Mouse (Mus musculus) ES-Bruce4 (cell line): ENCODE measurements at regions not wholly inside any gene's neighbourhood (a gene's known extent, or its start where the extent isn't known, plus 50 kb on each side); places are given as distances from the start of the nearest gene placed in this dataset.

ENCODE experiments used
- CTCF ChIP-seq: IDR thresholded peaks from one replicate; pipeline ENCODE4 v1.8.1; 2011; ENCODE audit warnings: low read depth, low read length
- EP300 ChIP-seq: IDR thresholded peaks from 2 replicates; pipeline ENCODE4 v1.6.1; 2011; ENCODE audit warnings: low read depth, low read length; ENCODE audit not compliant: insufficient read depth
- POLR2A ChIP-seq: IDR thresholded peaks from one replicate; pipeline ENCODE4 v1.8.1; 2011; ENCODE audit warnings: low read length; ENCODE audit not compliant: insufficient read depth

GRCm38 (mm10) chr16:74878603-74879002, 467.0 kb upstream of the Robo2 start:
- TF ChIP-seq EP300 (no peak), CTCF (no peak), POLR2A (no peak)
